Mouse (Mus musculus) lung, adult 18-20 months (tissue): ENCODE measurements at regions not wholly inside any gene's neighbourhood (a gene's known extent, or its start where the extent isn't known, plus 50 kb on each side); places are given as distances from the start of the nearest gene placed in this dataset.

Experiments used
- DNase-seq, 2 experiments: peaks; one replicate each; pipeline ENCODE4 v3.0.0; 2022; ENCODE audit warnings: mixed read lengths in 2 of 2

GRCm38 (mm10) chr10:96863230-96863629 is 246.4 kb downstream of the Btg1 start:
- peak in 1 of 2 experiments; percentile 9 for DNase-seq

- no peak for DNase-seq
Observed at GRCm38 (mm10) chr10:96866468-96866867, 249.7 kb downstream of the Btg1 start.

GRCm38 (mm10) chr10:96871559-96872160 is 254.9 kb downstream of the Btg1 start:
- peak in 1 of 2 experiments; percentile 11 for DNase-seq

GRCm38 (mm10) chr10:96874646-96875045 is 257.8 kb downstream of the Btg1 start:
- DNase-seq, result no peak

- DNase-seq, result no peak
Observed at GRCm38 (mm10) chr10:96875676-96876075, 258.9 kb downstream of the Btg1 start.

- no peak for DNase-seq
Observed at GRCm38 (mm10) chr10:96879425-96879824, 262.6 kb downstream of the Btg1 start.

- DNase-seq, result no peak
Observed at GRCm38 (mm10) chr10:96880771-96881170, 264.0 kb downstream of the Btg1 start.

GRCm38 (mm10) chr10:96881212-96881611 is 264.4 kb downstream of the Btg1 start:
- DNase-seq, result no peak

GRCm38 (mm10) chr10:96881660-96882059 is 264.9 kb downstream of the Btg1 start:
- DNase-seq, result no peak

GRCm38 (mm10) chr10:96901150-96901549 is 284.3 kb downstream of the Btg1 start:
- DNase-seq, result no peak

GRCm38 (mm10) chr10:96905098-96905809 is 288.4 kb downstream of the Btg1 start:
- no peak for DNase-seq

GRCm38 (mm10) chr10:96909661-96910315 is 293.0 kb downstream of the Btg1 start:
- DNase-seq, result no peak

GRCm38 (mm10) chr10:96921181-96921580 is 304.4 kb downstream of the Btg1 start:
- no peak for DNase-seq

- peak in 1 of 2 experiments; percentile 40 for DNase-seq
Observed at GRCm38 (mm10) chr10:96924266-96924672, 307.5 kb downstream of the Btg1 start.

GRCm38 (mm10) chr10:96924722-96925121 is 307.9 kb downstream of the Btg1 start:
- DNase-seq, result peak; percentile 58 to 79

GRCm38 (mm10) chr10:96925771-96926170 is 309.0 kb downstream of the Btg1 start:
- DNase-seq, result peak; percentile 18 to 72

- peak; percentile 61 to 67 for DNase-seq
Observed at GRCm38 (mm10) chr10:96934661-96935060, 317.9 kb downstream of the Btg1 start.

- DNase-seq, result no peak
Observed at GRCm38 (mm10) chr10:96940887-96941518, 324.2 kb downstream of the Btg1 start.

GRCm38 (mm10) chr10:96944229-96944628 is 327.4 kb downstream of the Btg1 start:
- no peak for DNase-seq

GRCm38 (mm10) chr10:96947971-96948370 is 331.2 kb downstream of the Btg1 start:
- DNase-seq, result no peak

- DNase-seq, result peak in 1 of 2 experiments; percentile 7
Observed at GRCm38 (mm10) chr10:96948871-96949270, 332.1 kb downstream of the Btg1 start.

- no peak for DNase-seq
Observed at GRCm38 (mm10) chr10:96955036-96955775, 338.4 kb downstream of the Btg1 start.
